Mouse (Mus musculus) activated CD4-positive, CD25-positive, alpha-beta regulatory T cell, adult 4 months (primary cell): ENCODE results near the gene Izumo1. TPM values are rescaled to one million over a fixed set of nuclear protein-coding genes. Genes with fewer than 3 reads are reported as not detected.

Experiments
- ATAC-seq: one replicate; pipeline ENCODE4 v1.8.0; 2017
- polyA plus RNA-seq, 2 experiments: library from polyadenylated mRNA; unstranded; fragments of 100-300 nt; shearing (Covaris generic); gene quantifications; one replicate each; pipeline ENCODE4 v1.2.1; 2017

Izumo1 gene
- polyA plus RNA-seq, 2 experiments from 2014 or later: not detected

DNA sequence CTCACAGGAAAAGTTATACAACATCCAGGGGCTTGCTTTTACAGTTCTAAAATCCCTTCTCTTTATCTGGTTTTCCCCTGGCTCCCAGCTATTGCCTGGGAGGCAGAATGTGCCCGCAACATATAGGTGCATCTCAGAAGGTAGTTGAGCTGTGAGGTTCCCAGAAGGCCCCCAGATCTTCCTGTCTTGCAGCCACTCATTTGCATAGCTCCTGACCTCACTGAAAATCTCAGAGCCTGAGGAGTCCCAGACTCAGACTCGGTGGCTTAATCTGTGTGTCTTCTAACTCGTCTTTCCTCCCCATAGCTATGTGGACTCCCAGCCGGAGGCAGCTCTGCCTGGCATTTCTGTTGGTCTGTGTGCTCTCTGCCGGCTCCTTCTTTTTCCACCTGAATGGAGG, 3.3 kb upstream of the Izumo1 start:
- ATAC-seq: no peak

DNA sequence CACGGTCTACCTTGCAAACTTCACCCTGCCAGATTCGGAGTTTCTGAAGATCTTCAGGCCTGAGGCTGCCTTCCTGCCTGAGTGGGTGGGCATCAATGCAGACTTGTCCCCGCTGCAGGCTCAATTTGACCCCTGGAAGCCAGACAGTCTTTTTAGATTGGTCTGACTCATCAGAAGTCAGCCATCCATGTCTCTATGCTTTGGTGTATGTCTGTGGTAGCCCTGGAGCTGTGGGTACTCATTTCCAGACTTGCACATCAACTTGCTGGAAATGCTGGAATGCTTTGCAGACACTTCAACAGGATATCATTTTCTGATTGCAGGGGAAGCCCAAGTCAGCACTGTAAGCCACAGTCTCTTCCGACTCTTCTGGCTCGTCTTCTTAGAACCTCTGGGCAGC, 2.0 kb upstream of the Izumo1 start:
- no peak for ATAC-seq

DNA sequence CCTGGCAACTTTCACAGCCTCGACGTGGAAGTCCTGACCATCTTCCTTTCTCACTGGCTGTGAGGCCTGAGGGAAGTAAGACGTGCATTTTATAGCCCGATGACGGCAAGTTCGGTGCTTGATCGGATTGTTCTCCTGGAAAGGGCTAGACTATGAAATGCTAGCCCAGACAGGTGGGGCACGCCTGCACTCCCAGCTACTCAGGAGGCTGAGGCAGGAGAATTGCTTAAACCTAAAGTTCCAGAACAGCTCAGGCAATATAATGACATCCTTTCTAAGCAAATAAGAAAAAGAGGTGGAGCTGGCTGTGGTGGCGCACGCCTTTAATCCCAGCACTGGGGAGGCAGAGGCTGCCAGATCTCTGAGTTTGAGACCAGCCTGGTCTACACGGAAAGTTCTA, 1.9 kb downstream of the Izumo1 start:
- no peak for ATAC-seq

- no peak for ATAC-seq
Observed at GRCm38 (mm10) chr7:45624718-45625117, 3.1 kb downstream of the Izumo1 start.

DNA sequence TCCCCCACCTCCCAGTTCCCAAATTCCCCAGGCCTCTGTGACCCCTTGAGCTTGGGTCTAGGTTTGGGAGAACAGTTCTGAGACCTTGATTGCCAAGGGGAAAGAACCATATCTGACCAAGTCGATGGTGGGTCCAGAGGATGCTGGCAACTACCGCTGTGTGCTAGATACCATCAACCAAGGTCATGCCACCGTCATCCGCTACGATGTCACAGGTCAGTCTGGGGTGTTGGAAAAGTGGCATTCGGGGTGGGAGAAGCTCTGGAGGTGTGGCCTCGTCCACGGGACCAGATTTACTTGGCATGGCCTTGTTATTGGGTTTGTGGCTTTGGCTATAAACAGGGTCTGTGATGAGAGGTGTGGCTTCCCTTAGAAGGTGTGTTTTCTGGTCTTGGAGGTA, 3.9 kb downstream of the Izumo1 start:
- ATAC-seq: no peak

DNA sequence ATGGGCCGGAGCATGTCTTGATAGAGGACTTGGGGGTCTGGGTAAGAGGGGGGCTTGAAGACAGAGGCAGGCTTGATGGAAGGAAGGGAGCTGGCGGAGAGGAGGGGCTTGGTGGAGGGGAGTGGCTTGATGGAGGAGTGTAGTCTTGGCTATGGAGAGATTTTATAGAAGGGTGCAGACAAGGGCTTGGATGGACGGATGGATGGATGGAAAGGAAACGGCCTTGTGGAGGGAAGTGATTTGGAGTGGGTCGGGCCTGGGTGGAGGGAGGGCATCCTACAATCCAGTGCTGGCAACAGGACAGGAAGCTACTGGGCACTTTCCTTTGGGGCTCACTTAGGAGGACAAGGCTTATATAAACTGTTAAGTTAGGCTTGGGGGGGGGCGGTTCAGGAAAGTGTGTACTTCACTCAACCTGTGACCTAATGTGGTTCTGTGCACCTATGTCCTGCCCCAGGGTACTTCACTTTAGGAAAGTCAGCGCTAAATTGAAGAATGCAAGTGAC, 5.0 kb downstream of the Izumo1 start:
- ATAC-seq: no peak

DNA sequence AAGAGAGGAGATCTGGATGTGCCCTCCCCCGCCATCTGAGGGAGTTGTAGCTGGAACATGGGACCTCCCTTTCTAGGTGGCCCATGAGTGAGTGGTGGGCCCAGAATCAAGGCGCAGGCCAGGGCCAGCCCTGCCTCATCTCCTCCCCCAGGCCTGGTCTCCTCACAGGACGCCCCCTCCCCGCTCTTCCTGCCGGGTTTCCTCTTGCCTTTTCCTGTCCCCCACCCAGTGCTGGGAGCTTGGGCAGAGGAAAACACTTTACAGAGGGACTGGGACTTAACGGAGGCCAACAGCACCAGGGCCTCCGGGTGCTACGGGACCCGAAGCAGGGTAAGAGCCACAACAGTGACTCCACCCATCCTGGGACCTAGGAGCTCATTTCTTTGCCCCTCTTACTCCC, 5.7 kb downstream of the Izumo1 start, which contains the start of gene Rasip1:
Gene Rasip1 (plus strand): TSS at position 228 of the 400 bp plus-strand sequence.
- ATAC-seq: no peak

- peak; percentile 89 for ATAC-seq
Observed at GRCm38 (mm10) chr7:45628364-45629294, 7.0 kb downstream of the Izumo1 start.

- no peak for ATAC-seq
Observed at GRCm38 (mm10) chr7:45630064-45630907, 8.7 kb downstream of the Izumo1 start.

DNA sequence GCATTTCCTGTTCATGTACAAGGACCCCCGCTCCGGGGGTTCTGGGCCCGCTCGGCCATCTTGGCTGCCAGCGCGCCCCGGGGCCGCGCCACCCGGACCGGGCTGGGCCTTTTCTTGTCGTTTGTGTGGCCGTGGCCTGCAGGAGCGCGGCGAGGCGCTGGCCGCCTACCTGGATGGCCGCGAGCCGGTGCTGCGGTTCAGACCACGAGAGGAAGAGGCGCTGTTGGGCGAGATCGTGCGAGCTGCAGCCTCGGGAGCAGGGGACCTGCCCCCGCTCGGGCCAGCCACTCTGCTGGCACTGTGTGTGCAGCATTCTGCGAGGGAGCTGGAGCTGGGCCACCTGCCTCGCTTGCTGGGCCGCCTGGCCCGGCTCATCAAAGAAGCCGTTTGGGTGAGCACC, 10.9 kb downstream of the Izumo1 start:
- ATAC-seq: no peak

- no peak for ATAC-seq
Observed at GRCm38 (mm10) chr7:45634946-45635681, 13.5 kb downstream of the Izumo1 start.

- ATAC-seq: no peak
Observed at GRCm38 (mm10) chr7:45635711-45636688, 14.4 kb downstream of the Izumo1 start.

GRCm38 (mm10) chr7:45637710-45638109, 16.1 kb downstream of the Izumo1 start:
- ATAC-seq: no peak

GRCm38 (mm10) chr7:45638623-45639401, 17.2 kb downstream of the Izumo1 start:
- no peak for ATAC-seq

DNA sequence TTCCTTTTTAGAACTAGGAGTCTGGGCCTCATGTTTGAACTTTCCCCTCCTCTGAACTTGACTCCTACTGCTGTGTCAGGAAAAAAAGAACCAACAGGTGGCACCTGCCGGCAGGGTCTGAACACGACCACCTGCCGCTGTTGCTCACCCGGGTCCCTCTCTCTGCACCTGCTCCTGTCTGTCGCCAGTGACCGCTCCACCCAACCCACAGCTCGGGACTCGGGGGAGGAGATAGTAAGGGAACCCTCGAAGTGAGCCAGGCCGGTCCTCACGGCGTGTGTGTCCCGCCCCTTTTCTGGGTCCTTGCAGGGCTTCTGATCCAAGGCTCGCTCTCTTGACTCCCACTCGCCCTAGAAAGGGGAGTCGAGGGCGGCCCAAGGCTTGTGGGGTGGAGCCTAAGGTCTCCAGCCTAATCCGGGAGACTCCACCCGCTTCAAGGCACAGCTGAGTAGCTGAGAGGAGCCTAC, 18.0 kb downstream of the Izumo1 start, which contains the start of gene Mamstr:
Gene Mamstr (plus strand): TSS at position 417 of the 467 bp plus-strand sequence.
- ATAC-seq: no peak

GRCm38 (mm10) chr7:45640191-45640957, 18.8 kb downstream of the Izumo1 start:
- ATAC-seq: no peak

- ATAC-seq: no peak
Observed at GRCm38 (mm10) chr7:45641391-45642040, 19.9 kb downstream of the Izumo1 start.

DNA sequence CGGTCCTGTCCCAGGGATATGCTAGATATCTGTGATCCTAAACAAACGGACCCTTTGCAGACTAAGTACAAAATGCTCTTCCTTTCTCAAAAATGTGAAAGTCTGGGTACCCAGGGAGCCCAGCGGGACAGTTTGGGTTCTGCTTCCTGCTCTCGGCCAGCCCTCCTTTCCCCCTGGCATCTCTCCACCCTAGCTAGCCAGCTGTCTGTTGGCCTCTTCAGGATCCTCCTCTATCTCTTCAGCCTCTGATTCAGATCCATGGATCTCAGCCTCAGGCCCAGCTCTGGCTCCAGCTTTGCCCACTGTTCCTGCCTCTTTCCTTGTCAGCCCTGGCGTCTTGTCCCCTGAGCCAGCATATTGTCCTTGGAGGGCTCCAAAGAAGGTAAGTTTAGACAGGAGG, 20.5 kb downstream of the Izumo1 start:
- ATAC-seq: no peak
